Comparison of ENCODE assay signal across 8 mouse cellular contexts in genomic region chr1:86359798-86360179, GRCm38 (mm10). TPM values are rescaled to one million over a fixed set of nuclear protein-coding genes. Genes with fewer than 3 reads are reported as not detected.
DNase-seq lines count a peak whose midpoint lies in the region; ATAC-seq and TF ChIP-seq lines count a peak whose summit lies in the region.

No protein-coding gene starts in this region.

- peak overlapping the region; percentile 84 for H3K27ac ChIP-seq in kidney, embryonic 15.5 days
- peak overlapping the region; percentile 65 for H3K27ac ChIP-seq in bone marrow, adult 2 months (ENCODE audit: control insufficient read depth, insufficient read depth, low read depth, low read length, poor library complexity)
- H3K27ac ChIP-seq in hindbrain, embryonic 14.5 days, result peak overlapping the region; percentile 39; the same call in 1 of the 2 replicates

- no peak for TF ChIP-seq CTCF in bone marrow, adult 2 months (IDR thresholded peaks at IDR 0.05; ENCODE audit: control insufficient read depth, insufficient read depth, low read length)

- H3K4me1 ChIP-seq in kidney, embryonic 15.5 days, result peaks cover 36% of the 10 kb centered on the region
- H3K4me1 ChIP-seq in bone marrow, adult 2 months (ENCODE audit: control insufficient read depth, insufficient read depth, low read length), result peaks cover 4% of the 10 kb centered on the region; the same call in 1 of the 2 replicates
- H3K4me1 ChIP-seq in hindbrain, embryonic 14.5 days (replicated peaks; ENCODE audit: control insufficient read depth, insufficient read depth, low read length), result peaks cover 22% of the 10 kb centered on the region

- no peaks in the 10 kb centered on the region for H3K9me3 ChIP-seq in kidney, embryonic 15.5 days (replicated peaks)
- no peaks in the 10 kb centered on the region for H3K9me3 ChIP-seq in hindbrain, embryonic 14.5 days (ENCODE audit: control insufficient read depth, low read length)

- peak overlapping the region; percentile 76 for H3K4me2 ChIP-seq in kidney, embryonic 15.5 days
- peak overlapping the region; percentile 80 for H3K4me2 ChIP-seq in hindbrain, embryonic 14.5 days (replicated peaks)

- under 1% methylated on average over 26 of the region's 26 CpGs for WGBS in kidney, embryonic 15.5 days
- under 1% methylated on average over 26 of the region's 26 CpGs for WGBS in bone marrow, adult 2 months
- WGBS in hindbrain, embryonic 14.5 days, result under 1% methylated on average over 26 of the region's 26 CpGs

- H3K36me3 ChIP-seq in kidney, embryonic 15.5 days, result peaks cover 28% of the 10 kb centered on the region
- peaks cover 28% of the 10 kb centered on the region for H3K36me3 ChIP-seq in hindbrain, embryonic 14.5 days (replicated peaks; ENCODE audit: control insufficient read depth, insufficient read depth)

- DNase-seq in kidney, adult 9 months, result no peak
- DNase-seq in hindbrain, embryonic 14.5 days (ENCODE audit: low spot score), result no peak
- no peak for DNase-seq in ovary, postnatal 14 days (ENCODE audit: low spot score)
- DNase-seq in urinary bladder, adult 2 months (ENCODE audit: low spot score), result no peak
- no peak for DNase-seq in right cerebral cortex, postnatal 4 days

- H3K9ac ChIP-seq in kidney, embryonic 15.5 days, result peak overlapping the region; percentile 98
- H3K9ac ChIP-seq in hindbrain, embryonic 14.5 days, result peak overlapping the region; percentile 89

- no peak for TF ChIP-seq POLR2A in bone marrow, adult 2 months (IDR thresholded peaks at IDR 0.05; ENCODE audit: borderline replicate concordance, control insufficient read depth, low read depth, low read length)

- peak; percentile 14 for ATAC-seq in kidney, embryonic 15.5 days (replicated peaks; ENCODE audit: low FRiP score)
- no peak for ATAC-seq in hindbrain, embryonic 14.5 days (ENCODE audit: low FRiP score)
- peak; percentile 20 for ATAC-seq in megakaryocyte-erythroid progenitor cell, adult 5-6 weeks (replicated peaks; ENCODE audit: low FRiP score, low TSS enrichment, poor library complexity, severe bottlenecking)

- no peaks in the 10 kb centered on the region for H3K27me3 ChIP-seq in kidney, embryonic 15.5 days
- no peaks in the 10 kb centered on the region for H3K27me3 ChIP-seq in hindbrain, embryonic 14.5 days (ENCODE audit: control insufficient read depth, insufficient read depth, low read length)

- H3K4me3 ChIP-seq in kidney, embryonic 15.5 days (replicated peaks), result peak overlapping the region; percentile 87
- H3K4me3 ChIP-seq in bone marrow, adult 2 months (replicated peaks; ENCODE audit: control insufficient read depth, low read depth, low read length), result peak overlapping the region; percentile 99
- H3K4me3 ChIP-seq in hindbrain, embryonic 14.5 days (replicated peaks; ENCODE audit: low read length), result peak overlapping the region; percentile 87

RNA-seq across cellular contexts. Expression of gene Ncl, which starts 0.6 kb away (rescaled TPM):
- 500 and 531 TPM in 2 replicates for polyA plus RNA-seq in kidney, embryonic 15.5 days (2015; fragmentation: Nextera tagmentation; extraction: Ambion mirVana)
- polyA plus RNA-seq in bone marrow, adult 2 months (2011; ENCODE audit: insufficient read depth, insufficient read length, low replicate concordance, missing spikeins), result 330 and 503 TPM in 2 replicates
- 144 and 145 TPM in 2 replicates for polyA plus RNA-seq in hindbrain, embryonic 14.5 days (2014; fragmentation: Nextera tagmentation; extraction: Ambion mirVana)
- total RNA-seq in megakaryocyte-erythroid progenitor cell, adult 5-6 weeks (2014; fragmentation: Nextera tagmentation), result 973 and 1,006 TPM in 2 replicates
- 1,472 and 1,577 TPM in 2 replicates for total RNA-seq in megakaryocyte-erythroid progenitor cell, adult 5-6 weeks (2017)
- 64.7 and 132 TPM in 2 replicates for polyA plus RNA-seq in urinary bladder, adult 2 months (2012; rRNA removed)

RNA-seq across cellular contexts. Expression of gene B3gnt7, which starts 57.2 kb away (rescaled TPM):
- 7.5 and 7.8 TPM in 2 replicates for polyA plus RNA-seq in kidney, embryonic 15.5 days (2015; fragmentation: Nextera tagmentation; extraction: Ambion mirVana)
- polyA plus RNA-seq in bone marrow, adult 2 months (2011; ENCODE audit: insufficient read depth, insufficient read length, low replicate concordance, missing spikeins), result 0.63 and 2.4 TPM in 2 replicates
- 7.5 and 8.3 TPM in 2 replicates for polyA plus RNA-seq in hindbrain, embryonic 14.5 days (2014; fragmentation: Nextera tagmentation; extraction: Ambion mirVana)
- 1.4 and 2.4 TPM in 2 replicates for total RNA-seq in megakaryocyte-erythroid progenitor cell, adult 5-6 weeks (2014; fragmentation: Nextera tagmentation)
- total RNA-seq in megakaryocyte-erythroid progenitor cell, adult 5-6 weeks (2017), result 4.0 TPM in 1 of 2 replicates, not detected in the other
- polyA plus RNA-seq in urinary bladder, adult 2 months (2012; rRNA removed), result 1.4 and 2.3 TPM in 2 replicates
